Mouse (Mus musculus): ENCODE results near the gene Chat. TPM values are rescaled to one million over a fixed set of nuclear protein-coding genes. Genes with fewer than 3 reads are reported as not detected.
A peak's percentile ranks its signal among the peaks of the same experiment; 100 is the strongest.

Gene Chat
- polyA plus RNA-seq, 1 experiment from 2014 or later, result not detected

DNA sequence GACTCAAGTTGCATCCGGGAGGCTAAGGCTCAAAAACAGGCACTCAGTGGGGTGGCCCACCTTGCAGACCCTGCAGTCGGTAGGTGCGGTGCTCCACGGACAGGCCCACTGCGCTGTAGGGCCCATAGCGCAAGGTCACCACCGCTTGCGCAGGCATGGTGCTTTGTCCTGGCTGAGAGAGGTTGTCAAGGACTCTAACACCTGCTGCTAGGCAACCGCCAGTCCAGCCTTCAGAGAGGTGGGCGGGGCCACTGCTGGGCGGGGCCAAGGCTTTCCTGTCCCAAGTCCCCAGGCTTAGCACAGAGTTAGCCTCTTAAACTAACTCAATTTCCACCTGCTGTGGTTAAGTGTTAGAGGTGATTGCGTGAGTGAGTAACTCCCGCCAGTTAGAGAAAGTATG, 77.6 kb downstream of the Chat start, which contains the start of gene 1700024G13Rik:
1700024G13Rik (minus strand) TSS at position 196 of the 400 bp plus-strand sequence.
- H3K27ac ChIP-seq, result no peak within 1 kb of the TSS
- no peak within 1 kb of the TSS for H3K4me2 ChIP-seq (ENCODE audit: low read length)
- no peaks in the 10 kb centered on the region for H3K4me1 ChIP-seq (replicated peaks; ENCODE audit: insufficient read depth, low read length)
- H3K36me3 ChIP-seq (ENCODE audit: insufficient read depth, low read length), result no peaks in the 10 kb centered on the region
- H3K9me3 ChIP-seq (replicated peaks; ENCODE audit: low read length), result no peaks in the 10 kb centered on the region
- DNase-seq (ENCODE audit: low spot score) (peak; percentile 74), ATAC-seq (replicated peaks; ENCODE audit: low FRiP score, low read depth) (peak; percentile 88)
- TF ChIP-seq CTCF (IDR thresholded peaks at IDR 0.05; ENCODE audit: low read depth), result no peak
- H3K9ac ChIP-seq (ENCODE audit: low read depth, low read length), result no peak within 1 kb of the TSS
- WGBS, result 4% methylated on average over 13 of the region's 13 CpGs
- H3K27me3 ChIP-seq (ENCODE audit: insufficient read depth, low read length), result no peaks in the 10 kb centered on the region
- no peak within 1 kb of the TSS for H3K4me3 ChIP-seq (replicated peaks; ENCODE audit: low read depth, low read length)

DNA sequence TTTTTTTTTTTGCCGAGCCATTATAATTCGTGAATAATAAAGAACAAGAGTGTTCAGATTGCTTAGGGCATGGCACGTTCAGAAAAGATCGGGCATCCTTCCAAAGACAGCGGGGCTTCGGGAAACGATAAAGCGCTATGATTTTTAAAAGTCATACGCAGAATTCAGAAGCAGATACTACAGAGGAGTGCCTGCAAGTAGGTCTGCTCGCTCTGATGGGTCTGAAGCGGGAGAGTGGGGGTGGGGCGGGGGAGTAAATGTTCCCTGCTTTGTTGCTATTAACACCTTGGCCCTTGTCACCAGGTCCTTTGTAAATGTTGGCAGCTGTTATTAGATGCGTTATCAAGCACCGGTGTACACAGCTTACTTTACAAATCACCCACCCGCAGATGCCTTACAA, 84.2 kb downstream of the Chat start:
- Histone ChIP-seq H3K4me2 (ENCODE audit: low read length) (no peak overlapping the region), H3K9me3 (replicated peaks; ENCODE audit: low read length) (no peaks in the 10 kb centered on the region), H3K27ac (no peak overlapping the region), H3K27me3 (ENCODE audit: insufficient read depth, low read length) (no peaks in the 10 kb centered on the region), H3K9ac (ENCODE audit: low read depth, low read length) (no peak overlapping the region), H3K4me1 (replicated peaks; ENCODE audit: insufficient read depth, low read length) (no peaks in the 10 kb centered on the region), H3K36me3 (ENCODE audit: insufficient read depth, low read length) (no peaks in the 10 kb centered on the region), H3K4me3 (replicated peaks; ENCODE audit: low read depth, low read length) (no peak overlapping the region)
- ATAC-seq (replicated peaks; ENCODE audit: low FRiP score, low read depth), result no peak
- WGBS, result 46% methylated on average over 15 of the region's 15 CpGs
- DNase-seq (ENCODE audit: low spot score), result no peak
- no peak for TF ChIP-seq CTCF (IDR thresholded peaks at IDR 0.05; ENCODE audit: low read depth)

DNA sequence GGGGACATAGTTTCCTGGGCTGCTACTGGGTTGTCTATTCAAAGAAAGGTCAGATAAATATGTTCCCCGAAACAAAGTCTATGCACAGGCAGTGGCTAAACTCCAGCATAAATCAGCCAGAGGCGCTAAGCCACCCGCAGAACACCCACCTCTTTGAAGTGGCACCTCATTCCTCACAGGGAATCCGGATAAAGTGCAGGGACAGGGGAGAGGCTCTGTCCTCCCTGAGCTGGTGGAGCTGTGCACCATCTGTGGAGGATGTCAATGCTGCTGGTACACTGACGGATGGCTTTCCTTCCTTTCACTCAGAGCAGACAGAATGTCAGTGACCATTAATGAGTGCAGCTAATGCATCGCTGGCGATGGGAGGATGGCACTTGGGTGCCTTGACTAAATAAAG, 84.7 kb downstream of the Chat start:
- no peaks in the 10 kb centered on the region for H3K4me1 ChIP-seq (replicated peaks; ENCODE audit: insufficient read depth, low read length)
- H3K27ac ChIP-seq, result no peak overlapping the region
- no peak overlapping the region for H3K4me2 ChIP-seq (ENCODE audit: low read length)
- DNase-seq (ENCODE audit: low spot score) (no peak), ATAC-seq (replicated peaks; ENCODE audit: low FRiP score, low read depth) (no peak)
- no peak overlapping the region for H3K9ac ChIP-seq (ENCODE audit: low read depth, low read length)
- no peaks in the 10 kb centered on the region for H3K9me3 ChIP-seq (replicated peaks; ENCODE audit: low read length)
- no peaks in the 10 kb centered on the region for H3K27me3 ChIP-seq (ENCODE audit: insufficient read depth, low read length)
- H3K36me3 ChIP-seq (ENCODE audit: insufficient read depth, low read length), result no peaks in the 10 kb centered on the region
- no peak overlapping the region for H3K4me3 ChIP-seq (replicated peaks; ENCODE audit: low read depth, low read length)
- 20% methylated on average over 7 of the region's 7 CpGs for WGBS
- no peak for TF ChIP-seq CTCF (IDR thresholded peaks at IDR 0.05; ENCODE audit: low read depth)

DNA sequence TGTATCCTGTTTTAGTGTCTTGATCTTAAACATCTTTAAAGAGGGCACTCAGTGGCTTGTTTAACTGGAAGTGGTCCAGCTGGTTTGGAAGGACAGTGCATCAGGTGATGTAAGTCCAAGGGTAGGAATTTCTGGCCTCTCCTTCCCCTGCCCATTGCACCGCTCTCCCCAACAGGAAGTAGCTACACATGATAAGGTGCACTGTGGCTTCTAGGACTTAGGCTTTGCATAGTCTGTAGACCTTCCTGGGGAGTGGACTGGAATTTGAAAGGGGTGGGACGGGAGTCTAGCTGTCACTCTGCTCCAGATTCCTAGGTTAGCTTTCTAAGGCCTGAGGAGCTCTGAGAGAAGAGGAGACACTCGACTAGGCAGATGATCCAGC, 85.7 kb downstream of the Chat start:
- no peaks in the 10 kb centered on the region for H3K27me3 ChIP-seq (ENCODE audit: insufficient read depth, low read length)
- no peak for TF ChIP-seq CTCF (IDR thresholded peaks at IDR 0.05; ENCODE audit: low read depth)
- no peak overlapping the region for H3K27ac ChIP-seq
- ATAC-seq (replicated peaks; ENCODE audit: low FRiP score, low read depth) (no peak), DNase-seq (ENCODE audit: low spot score) (no peak)
- no peaks in the 10 kb centered on the region for H3K36me3 ChIP-seq (ENCODE audit: insufficient read depth, low read length)
- no peak overlapping the region for H3K4me2 ChIP-seq (ENCODE audit: low read length)
- no peaks in the 10 kb centered on the region for H3K9me3 ChIP-seq (replicated peaks; ENCODE audit: low read length)
- no peak overlapping the region for H3K4me3 ChIP-seq (replicated peaks; ENCODE audit: low read depth, low read length)
- H3K4me1 ChIP-seq (replicated peaks; ENCODE audit: insufficient read depth, low read length), result no peaks in the 10 kb centered on the region
- no peak overlapping the region for H3K9ac ChIP-seq (ENCODE audit: low read depth, low read length)
- 42% methylated on average over 3 of the region's 3 CpGs for WGBS

GRCm38 (mm10) chr14:32379395-32380098, 86.2 kb downstream of the Chat start:
- 10% methylated on average over 22 of the region's 22 CpGs for WGBS
- Histone ChIP-seq H3K27me3 (ENCODE audit: insufficient read depth, low read length) (no peaks in the 10 kb centered on the region), H3K9me3 (replicated peaks; ENCODE audit: low read length) (no peaks in the 10 kb centered on the region), H3K27ac (no peak overlapping the region), H3K4me3 (replicated peaks; ENCODE audit: low read depth, low read length) (no peak overlapping the region), H3K4me2 (ENCODE audit: low read length) (0 out of 2 replicates have a peak overlapping the region, but pooled peaks have one; percentile 5), H3K9ac (ENCODE audit: low read depth, low read length) (no peak overlapping the region), H3K36me3 (ENCODE audit: insufficient read depth, low read length) (no peaks in the 10 kb centered on the region), H3K4me1 (replicated peaks; ENCODE audit: insufficient read depth, low read length) (no peaks in the 10 kb centered on the region)
- ATAC-seq (replicated peaks; ENCODE audit: low FRiP score, low read depth) (no peak), DNase-seq (ENCODE audit: low spot score) (peak; percentile 22)
- no peak for TF ChIP-seq CTCF (IDR thresholded peaks at IDR 0.05; ENCODE audit: low read depth)

DNA sequence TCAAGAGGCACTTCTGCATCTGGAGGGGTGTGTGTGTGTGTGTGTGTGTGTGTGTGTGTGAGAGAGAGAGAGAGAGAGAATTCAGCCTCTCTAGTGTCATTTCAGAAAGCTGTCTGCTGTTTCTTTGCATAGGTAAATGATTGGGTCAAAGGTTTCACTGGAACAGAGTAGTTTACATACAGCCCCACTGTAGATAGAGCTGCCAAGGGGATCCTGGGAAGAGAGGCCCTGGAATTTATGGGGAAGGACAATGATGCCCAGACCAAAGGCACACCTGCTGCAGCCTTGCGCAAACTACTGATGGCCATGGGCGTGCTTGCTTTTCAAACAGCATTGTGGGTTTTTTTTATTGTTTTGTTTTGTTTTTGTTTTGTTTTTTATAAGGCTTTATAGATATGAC, 93.3 kb downstream of the Chat start:
- ATAC-seq (replicated peaks; ENCODE audit: low FRiP score, low read depth) (no peak), DNase-seq (ENCODE audit: low spot score) (no peak)
- WGBS, result 86% methylated on average over 2 of the region's 2 CpGs
- H3K36me3 ChIP-seq (ENCODE audit: insufficient read depth, low read length), result no peaks in the 10 kb centered on the region
- no peak overlapping the region for H3K27ac ChIP-seq
- no peak overlapping the region for H3K4me3 ChIP-seq (replicated peaks; ENCODE audit: low read depth, low read length)
- H3K4me1 ChIP-seq (replicated peaks; ENCODE audit: insufficient read depth, low read length), result no peaks in the 10 kb centered on the region
- H3K9ac ChIP-seq (ENCODE audit: low read depth, low read length), result no peak overlapping the region
- no peaks in the 10 kb centered on the region for H3K9me3 ChIP-seq (replicated peaks; ENCODE audit: low read length)
- H3K4me2 ChIP-seq (ENCODE audit: low read length), result no peak overlapping the region
- no peak for TF ChIP-seq CTCF (IDR thresholded peaks at IDR 0.05; ENCODE audit: low read depth)
- H3K27me3 ChIP-seq (ENCODE audit: insufficient read depth, low read length), result no peaks in the 10 kb centered on the region

- ATAC-seq (replicated peaks; ENCODE audit: low FRiP score, low read depth) (no peak), DNase-seq (ENCODE audit: low spot score) (no peak)
- no peak for TF ChIP-seq CTCF (IDR thresholded peaks at IDR 0.05; ENCODE audit: low read depth)
- Histone ChIP-seq H3K4me3 (replicated peaks; ENCODE audit: low read depth, low read length) (no peak overlapping the region), H3K27ac (no peak overlapping the region), H3K4me2 (ENCODE audit: low read length) (no peak overlapping the region), H3K4me1 (replicated peaks; ENCODE audit: insufficient read depth, low read length) (no peaks in the 10 kb centered on the region), H3K9me3 (replicated peaks; ENCODE audit: low read length) (no peaks in the 10 kb centered on the region), H3K36me3 (ENCODE audit: insufficient read depth, low read length) (no peaks in the 10 kb centered on the region), H3K27me3 (ENCODE audit: insufficient read depth, low read length) (no peaks in the 10 kb centered on the region), H3K9ac (ENCODE audit: low read depth, low read length) (no peak overlapping the region)
- 68% methylated on average over 7 of the region's 7 CpGs for WGBS
These were observed 96.0 kb downstream of the Chat start for GRCm38 (mm10) chr14:32369756-32370155.
